Mouse (Mus musculus) heart, adult 2 months (tissue): ENCODE results near the gene Lcn3. TPM values are rescaled to one million over a fixed set of nuclear protein-coding genes. Genes with fewer than 3 reads are reported as not detected.

Experiments
- DNase-seq, 2 experiments: peaks; one replicate each; pipeline ENCODE4 v3.0.0; 2021
- H3K27ac ChIP-seq: fragments of 200-600 bp; 2 replicates; pipeline ENCODE4 v1.8.1; 2022
- H3K27me3 ChIP-seq: fragments of 200-500 bp; 2 replicates; pipeline ENCODE4 v1.6.1; 2012; ENCODE audit warnings: mild to moderate bottlenecking, low read length, inconsistent platforms, mixed read lengths; ENCODE audit not compliant: control insufficient read depth, insufficient read depth
- H3K36me3 ChIP-seq: fragments of 200-500 bp; 2 replicates; pipeline ENCODE4 v1.6.1; 2012; ENCODE audit warnings: low read length, inconsistent platforms; ENCODE audit not compliant: control insufficient read depth, insufficient read depth
- H3K4me1 ChIP-seq: fragments of 200-500 bp; 2 replicates; pipeline ENCODE4 v1.6.1; 2011; ENCODE audit warnings: low read length; ENCODE audit not compliant: control insufficient read depth, insufficient read depth
- H3K4me3 ChIP-seq: fragments of 200-600 bp; 2 replicates; pipeline ENCODE4 v1.8.1; 2022
- H3K79me2 ChIP-seq: fragments of 200-500 bp; replicated peaks from 2 replicates; pipeline ENCODE4 v1.6.1; 2012; ENCODE audit warnings: mild to moderate bottlenecking, inconsistent platforms, low read length, moderate library complexity, mixed read lengths; ENCODE audit not compliant: control insufficient read depth, insufficient read depth
- H3K9ac ChIP-seq: fragments of 200-500 bp; 2 replicates; pipeline ENCODE4 v1.6.1; 2012; ENCODE audit warnings: low read depth, mild to moderate bottlenecking, control low read depth, inconsistent platforms, low read length, mixed read lengths
- CTCF ChIP-seq: fragments of 200-600 bp; IDR thresholded peaks from 2 replicates; pipeline ENCODE4 v1.8.1; 2022; ENCODE audit warnings: antibody characterized with exemption, mild to moderate bottlenecking, moderate library complexity
- EP300 ChIP-seq: fragments of 200-500 bp; IDR thresholded peaks from 2 replicates; pipeline ENCODE4 v1.6.1; 2011; ENCODE audit warnings: low read depth, low read length, control low read depth; ENCODE audit not compliant: insufficient read depth
- POLR2A ChIP-seq: fragments of 200-500 bp; IDR thresholded peaks from 2 replicates; pipeline ENCODE4 v1.6.1; 2011; ENCODE audit warnings: mild to moderate bottlenecking, low read depth, low read length, control low read depth; ENCODE audit not compliant: insufficient read depth
- WGBS: fragments of 180-500 bp; shearing (Covaris S2); methylation state at CpG from one replicate; pipeline ENCODE4 v1.1.7; 2018; 5-methylcytosine and 5-hydroxymethylcytosine counted together
- intact Hi-C: fragments of 180-260 bp; cut with DNase I; formaldehyde crosslinking; loops from one replicate; pipeline ENCODE4 v1.15.1; 2025
- polyA plus RNA-seq: library from polyadenylated mRNA; depleted of rRNA; stranded (reverse); fragments of >200 nt; gene quantifications from 2 replicates; pipeline ENCODE4 v1.2.3, GENCODE M21; 2012
- total RNA-seq, 2 experiments: library from RNA; stranded (reverse); gene quantifications; 2 replicates each; pipeline ENCODE4 v1.2.3; 2021

Lcn3 gene
- total and polyA plus RNA-seq, 3 experiments, result not detected

- TF ChIP-seq EP300, result no peak
- TF ChIP-seq POLR2A, result no peak
- no peak for TF ChIP-seq CTCF
These were observed 7.2 kb upstream of the Lcn3 start for GRCm38 (mm10) chr2:25758064-25758625.

GRCm38 (mm10) chr2:25767764-25768163 lies 2.4 kb downstream of the Lcn3 start:
- no peak overlapping the region for H3K4me3 ChIP-seq
- TF ChIP-seq CTCF (no peak), EP300 (no peak), POLR2A (no peak)
- no peaks in the 10 kb centered on the region for H3K36me3 ChIP-seq
- H3K9ac ChIP-seq, result no peak overlapping the region
- DNase-seq, result no peak
- H3K4me1 ChIP-seq, result no peaks in the 10 kb centered on the region
- intact Hi-C loops, result no loop called here
- H3K79me2 ChIP-seq, result no peaks in the 10 kb centered on the region
- 52% methylated on average over 4 of the region's 4 CpGs for WGBS
- no peak overlapping the region for H3K27ac ChIP-seq
- H3K27me3 ChIP-seq, result no peaks in the 10 kb centered on the region

More at GRCm38 (mm10) chr2:25758064-25758625, 7.2 kb upstream of the Lcn3 start:
- Histone ChIP-seq H3K4me1 (no peaks in the 10 kb centered on the region), H3K27ac (no peak overlapping the region), H3K27me3 (no peaks in the 10 kb centered on the region), H3K9ac (no peak overlapping the region), H3K79me2 (no peaks in the 10 kb centered on the region), H3K36me3 (no peaks in the 10 kb centered on the region), H3K4me3 (no peak overlapping the region)
- 51% methylated on average over 4 of the region's 4 CpGs for WGBS
- intact Hi-C loops, result no loop called here
- DNase-seq, result no peak

GRCm38 (mm10) chr2:25773507-25773906 lies 8.1 kb downstream of the Lcn3 start:
- Histone ChIP-seq H3K27ac (no peak overlapping the region), H3K79me2 (no peaks in the 10 kb centered on the region), H3K36me3 (no peaks in the 10 kb centered on the region), H3K27me3 (no peaks in the 10 kb centered on the region), H3K4me1 (no peaks in the 10 kb centered on the region), H3K9ac (no peak overlapping the region), H3K4me3 (no peak overlapping the region)
- no peak for DNase-seq
- TF ChIP-seq EP300, result no peak
- no peak for TF ChIP-seq CTCF
- no peak for TF ChIP-seq POLR2A
- WGBS, result 80% methylated on average over 2 of the region's 2 CpGs
- intact Hi-C loops, result no loop called here

- WGBS, result 64% methylated on average over 2 of the region's 2 CpGs
- intact Hi-C loops, result no loop called here
These were observed 9.3 kb downstream of the Lcn3 start for GRCm38 (mm10) chr2:25774640-25775039.

GRCm38 (mm10) chr2:25775991-25776390 lies 10.6 kb downstream of the Lcn3 start:
- WGBS, result 73% methylated on average over 3 of the region's 3 CpGs
- H3K4me1 ChIP-seq, result no peaks in the 10 kb centered on the region

More at GRCm38 (mm10) chr2:25774640-25775039, 9.3 kb downstream of the Lcn3 start:
- H3K27me3 ChIP-seq, result no peaks in the 10 kb centered on the region
- no peaks in the 10 kb centered on the region for H3K4me1 ChIP-seq
- DNase-seq, result no peak
- H3K4me3 ChIP-seq, result no peak overlapping the region
- no peak overlapping the region for H3K9ac ChIP-seq
- no peaks in the 10 kb centered on the region for H3K79me2 ChIP-seq
- TF ChIP-seq CTCF (no peak), EP300 (no peak), POLR2A (no peak)
- no peaks in the 10 kb centered on the region for H3K36me3 ChIP-seq
- H3K27ac ChIP-seq, result no peak overlapping the region

GRCm38 (mm10) chr2:25776717-25777116 lies 11.3 kb downstream of the Lcn3 start, which contains the start of gene Lcn11:
Lcn11 (plus strand) TSS chr2:25777017.
- Histone ChIP-seq H3K36me3 (no peaks in the 10 kb centered on the region), H3K79me2 (no peaks in the 10 kb centered on the region), H3K4me3 (no peak within 1 kb of the TSS), H3K9ac (no peak within 1 kb of the TSS), H3K27me3 (no peaks in the 10 kb centered on the region), H3K4me1 (no peaks in the 10 kb centered on the region), H3K27ac (no peak within 1 kb of the TSS)
- no peak for TF ChIP-seq CTCF
- TF ChIP-seq POLR2A, result no peak
- no peak for TF ChIP-seq EP300
- intact Hi-C loops, result no loop called here
- DNase-seq, result no peak
- WGBS, result 83% methylated on average over 1 of the region's 1 CpGs

More at GRCm38 (mm10) chr2:25775991-25776390, 10.6 kb downstream of the Lcn3 start:
- no peak for TF ChIP-seq EP300
- TF ChIP-seq POLR2A, result no peak
- no peak overlapping the region for H3K27ac ChIP-seq
- DNase-seq, result no peak
- H3K4me3 ChIP-seq, result no peak overlapping the region
- intact Hi-C loops, result no loop called here
- no peak overlapping the region for H3K9ac ChIP-seq
- H3K79me2 ChIP-seq, result no peaks in the 10 kb centered on the region
- H3K27me3 ChIP-seq, result no peaks in the 10 kb centered on the region
- H3K36me3 ChIP-seq, result no peaks in the 10 kb centered on the region
